Mouse (Mus musculus): Measurements from ENCODE around the gene Slc22a23. TPM values are rescaled to one million over a fixed set of nuclear protein-coding genes. Genes with fewer than 3 reads are reported as not detected.
"Not testable (repeated sequence)": the region's sequence is repeated elsewhere in the genome, so short reads cannot be mapped to it uniquely, and the experiment has no call there.

Slc22a23 gene
- 7.3 and 8.4 TPM in 2 replicates for polyA plus RNA-seq (2016; fragmentation: Nextera tagmentation; extraction: Ambion mirVana)

- peak within 1 kb of the TSS; percentile 95 for H3K27ac ChIP-seq
- H3K9me3 ChIP-seq, result no peaks in the 10 kb centered on the region
- H3K36me3 ChIP-seq, result peaks cover 5% of the 10 kb centered on the region; the same call in 1 of the 2 replicates
- peak within 1 kb of the TSS; percentile 88 for H3K4me3 ChIP-seq
- peaks cover 24% of the 10 kb centered on the region for H3K27me3 ChIP-seq (ENCODE audit: insufficient read depth, poor library complexity, severe bottlenecking)
- H3K4me1 ChIP-seq (replicated peaks), result peaks cover 55% of the 10 kb centered on the region
- peak; percentile 79 for DNase-seq (ENCODE audit: low spot score)
- 2% methylated on average over 67 of the region's 69 CpGs for WGBS
These were observed at the start of gene Slc22a23 for GRCm38 (mm10) chr13:34345128-34346085. Gene Slc22a23, minus strand, starts transcription at chr13:34345182.

GRCm38 (mm10) chr13:34394305-34394704 lies 49.3 kb upstream of the Slc22a23 start:
- H3K4me3 ChIP-seq; H3K27ac ChIP-seq; H3K27me3 ChIP-seq (ENCODE audit: insufficient read depth, poor library complexity, severe bottlenecking); H3K4me1 ChIP-seq (replicated peaks); DNase-seq (ENCODE audit: low spot score); H3K36me3 ChIP-seq; H3K9me3 ChIP-seq: not testable (repeated sequence)
- WGBS, result 86% methylated on average over 16 of the region's 16 CpGs

GRCm38 (mm10) chr13:34392376-34392775 lies 47.4 kb upstream of the Slc22a23 start:
- Histone ChIP-seq H3K27me3 (ENCODE audit: insufficient read depth, poor library complexity, severe bottlenecking) (no peaks in the 10 kb centered on the region), H3K9me3 (no peaks in the 10 kb centered on the region), H3K27ac (no peak overlapping the region), H3K36me3 (no peaks in the 10 kb centered on the region), H3K4me3 (no peak overlapping the region), H3K4me1 (replicated peaks) (no peaks in the 10 kb centered on the region)
- no peak for DNase-seq (ENCODE audit: low spot score)
- 89% methylated on average over 7 of the region's 7 CpGs for WGBS

- H3K4me3 ChIP-seq, result no peak overlapping the region
- H3K4me1 ChIP-seq (replicated peaks), result no peaks in the 10 kb centered on the region
- no peak for DNase-seq (ENCODE audit: low spot score)
- no peak overlapping the region for H3K27ac ChIP-seq
- no peaks in the 10 kb centered on the region for H3K36me3 ChIP-seq
- WGBS, result 95% methylated on average over 5 of the region's 5 CpGs
- no peaks in the 10 kb centered on the region for H3K9me3 ChIP-seq
- H3K27me3 ChIP-seq (ENCODE audit: insufficient read depth, poor library complexity, severe bottlenecking), result no peaks in the 10 kb centered on the region
These were observed 43.2 kb upstream of the Slc22a23 start for GRCm38 (mm10) chr13:34388219-34388618.

- Histone ChIP-seq H3K27ac (no peak overlapping the region), H3K4me1 (replicated peaks) (no peaks in the 10 kb centered on the region), H3K9me3 (no peaks in the 10 kb centered on the region), H3K36me3 (no peaks in the 10 kb centered on the region), H3K27me3 (ENCODE audit: insufficient read depth, poor library complexity, severe bottlenecking) (no peaks in the 10 kb centered on the region), H3K4me3 (no peak overlapping the region)
- WGBS, result 82% methylated on average over 3 of the region's 3 CpGs
- no peak for DNase-seq (ENCODE audit: low spot score)
These were observed 38.4 kb upstream of the Slc22a23 start for GRCm38 (mm10) chr13:34383416-34383815.

- no peaks in the 10 kb centered on the region for H3K9me3 ChIP-seq
- 0 out of 2 replicates have a peak, but pooled peaks cover 4% of the 10 kb centered on the region for H3K4me1 ChIP-seq (replicated peaks)
- no peaks in the 10 kb centered on the region for H3K27me3 ChIP-seq (ENCODE audit: insufficient read depth, poor library complexity, severe bottlenecking)
- no peak overlapping the region for H3K4me3 ChIP-seq
- DNase-seq (ENCODE audit: low spot score), result no peak
- H3K36me3 ChIP-seq, result no peaks in the 10 kb centered on the region
- 90% methylated on average over 3 of the region's 3 CpGs for WGBS
- H3K27ac ChIP-seq, result no peak overlapping the region
These were observed 33.9 kb upstream of the Slc22a23 start for GRCm38 (mm10) chr13:34378926-34379325.

GRCm38 (mm10) chr13:34375145-34375544 lies 30.2 kb upstream of the Slc22a23 start:
- 82% methylated on average over 4 of the region's 4 CpGs for WGBS

GRCm38 (mm10) chr13:34372870-34373478 lies 28.0 kb upstream of the Slc22a23 start:
- no peaks in the 10 kb centered on the region for H3K9me3 ChIP-seq
- H3K4me3 ChIP-seq, result no peak overlapping the region
- no peaks in the 10 kb centered on the region for H3K36me3 ChIP-seq
- H3K27ac ChIP-seq, result no peak overlapping the region
- 0 out of 2 replicates have a peak, but pooled peaks cover 4% of the 10 kb centered on the region for H3K4me1 ChIP-seq (replicated peaks)
- WGBS, result 92% methylated on average over 5 of the region's 5 CpGs
- H3K27me3 ChIP-seq (ENCODE audit: insufficient read depth, poor library complexity, severe bottlenecking), result no peaks in the 10 kb centered on the region
- no peak for DNase-seq (ENCODE audit: low spot score)

More at GRCm38 (mm10) chr13:34375145-34375544, 30.2 kb upstream of the Slc22a23 start:
- no peak overlapping the region for H3K27ac ChIP-seq
- 0 out of 2 replicates have a peak, but pooled peaks cover 4% of the 10 kb centered on the region for H3K4me1 ChIP-seq (replicated peaks)
- H3K36me3 ChIP-seq, result no peaks in the 10 kb centered on the region
- no peak for DNase-seq (ENCODE audit: low spot score)
- H3K27me3 ChIP-seq (ENCODE audit: insufficient read depth, poor library complexity, severe bottlenecking), result no peaks in the 10 kb centered on the region
- H3K4me3 ChIP-seq, result no peak overlapping the region
- no peaks in the 10 kb centered on the region for H3K9me3 ChIP-seq

GRCm38 (mm10) chr13:34371951-34372869 lies 27.2 kb upstream of the Slc22a23 start:
- Histone ChIP-seq H3K27me3 (ENCODE audit: insufficient read depth, poor library complexity, severe bottlenecking) (no peaks in the 10 kb centered on the region), H3K27ac (no peak overlapping the region), H3K4me3 (no peak overlapping the region), H3K9me3 (no peaks in the 10 kb centered on the region), H3K36me3 (no peaks in the 10 kb centered on the region), H3K4me1 (replicated peaks) (0 out of 2 replicates have a peak, but pooled peaks cover 4% of the 10 kb centered on the region)
- WGBS, result 93% methylated on average over 6 of the region's 6 CpGs
- no peak for DNase-seq (ENCODE audit: low spot score)

GRCm38 (mm10) chr13:34370281-34370825 lies 25.4 kb upstream of the Slc22a23 start:
- 85% methylated on average over 4 of the region's 4 CpGs for WGBS
- H3K4me3 ChIP-seq, result no peak overlapping the region
- DNase-seq (ENCODE audit: low spot score), result no peak
- 0 out of 2 replicates have a peak, but pooled peaks cover 4% of the 10 kb centered on the region for H3K4me1 ChIP-seq (replicated peaks)
- H3K9me3 ChIP-seq, result no peaks in the 10 kb centered on the region
- H3K27me3 ChIP-seq (ENCODE audit: insufficient read depth, poor library complexity, severe bottlenecking), result no peaks in the 10 kb centered on the region
- H3K27ac ChIP-seq, result no peak overlapping the region
- no peaks in the 10 kb centered on the region for H3K36me3 ChIP-seq

GRCm38 (mm10) chr13:34365226-34365625 lies 20.2 kb upstream of the Slc22a23 start:
- 84% methylated on average over 1 of the region's 1 CpGs for WGBS
- no peaks in the 10 kb centered on the region for H3K9me3 ChIP-seq
- DNase-seq (ENCODE audit: low spot score), result no peak
- H3K27ac ChIP-seq, result no peak overlapping the region
- H3K36me3 ChIP-seq, result no peaks in the 10 kb centered on the region
- no peak overlapping the region for H3K4me3 ChIP-seq
- no peaks in the 10 kb centered on the region for H3K4me1 ChIP-seq (replicated peaks)
- H3K27me3 ChIP-seq (ENCODE audit: insufficient read depth, poor library complexity, severe bottlenecking), result no peaks in the 10 kb centered on the region

GRCm38 (mm10) chr13:34355656-34356055 lies 10.7 kb upstream of the Slc22a23 start:
- no peaks in the 10 kb centered on the region for H3K27me3 ChIP-seq (ENCODE audit: insufficient read depth, poor library complexity, severe bottlenecking)
- H3K4me1 ChIP-seq (replicated peaks), result no peaks in the 10 kb centered on the region
- H3K36me3 ChIP-seq, result no peaks in the 10 kb centered on the region
- no peak overlapping the region for H3K4me3 ChIP-seq
- 94% methylated on average over 5 of the region's 5 CpGs for WGBS
- no peak for DNase-seq (ENCODE audit: low spot score)
- no peaks in the 10 kb centered on the region for H3K9me3 ChIP-seq
- H3K27ac ChIP-seq, result no peak overlapping the region
